Mouse (Mus musculus): ENCODE data around the gene Plg.

The Plg gene

GRCm38 (mm10) chr17:12377981-12378705 lies at the start of gene Plg:
TSS of gene Plg (plus strand) at chr17:12378608.
- no peak for DNase-seq (ENCODE audit: low spot score)

GRCm38 (mm10) chr17:12335115-12335514 lies 43.3 kb upstream of the Plg start:
- no peak for DNase-seq (ENCODE audit: low spot score)

- DNase-seq (ENCODE audit: low spot score): no peak
Observed at GRCm38 (mm10) chr17:12336073-12336868, 42.1 kb upstream of the Plg start.

- no peak for DNase-seq (ENCODE audit: low spot score)
Observed at GRCm38 (mm10) chr17:12337156-12337555, 41.3 kb upstream of the Plg start.

GRCm38 (mm10) chr17:12343702-12344376 lies 34.6 kb upstream of the Plg start:
- DNase-seq (ENCODE audit: low spot score): no peak

- no peak for DNase-seq (ENCODE audit: low spot score)
Observed at GRCm38 (mm10) chr17:12347462-12347861, 30.9 kb upstream of the Plg start.

- DNase-seq (ENCODE audit: low spot score): no peak
Observed at GRCm38 (mm10) chr17:12351564-12351963, 26.8 kb upstream of the Plg start.

- no peak for DNase-seq (ENCODE audit: low spot score)
Observed at GRCm38 (mm10) chr17:12352781-12353180, 25.6 kb upstream of the Plg start.

GRCm38 (mm10) chr17:12359876-12360275 lies 18.5 kb upstream of the Plg start:
- no peak for DNase-seq (ENCODE audit: low spot score)

GRCm38 (mm10) chr17:12363601-12364425 lies 14.6 kb upstream of the Plg start:
- no peak for DNase-seq (ENCODE audit: low spot score)

- DNase-seq (ENCODE audit: low spot score): no peak
Observed at GRCm38 (mm10) chr17:12364426-12364735, 14.0 kb upstream of the Plg start.

GRCm38 (mm10) chr17:12367373-12367930 lies 11.0 kb upstream of the Plg start:
- DNase-seq (ENCODE audit: low spot score): no peak

- DNase-seq (ENCODE audit: low spot score): no peak
Observed at GRCm38 (mm10) chr17:12369393-12369792, 9.0 kb upstream of the Plg start.

- no peak for DNase-seq (ENCODE audit: low spot score)
Observed at GRCm38 (mm10) chr17:12370289-12370688, 8.1 kb upstream of the Plg start.

GRCm38 (mm10) chr17:12371310-12371925 lies 7.0 kb upstream of the Plg start:
- no peak for DNase-seq (ENCODE audit: low spot score)

- no peak for DNase-seq (ENCODE audit: low spot score)
Observed at GRCm38 (mm10) chr17:12372021-12372420, 6.4 kb upstream of the Plg start.

- DNase-seq (ENCODE audit: low spot score): no peak
Observed at GRCm38 (mm10) chr17:12373601-12374144, 4.7 kb upstream of the Plg start.

GRCm38 (mm10) chr17:12380287-12380686 lies 1.9 kb downstream of the Plg start:
- no peak for DNase-seq (ENCODE audit: low spot score)

- DNase-seq (ENCODE audit: low spot score): no peak
Observed at GRCm38 (mm10) chr17:12381579-12381978, 3.2 kb downstream of the Plg start.

GRCm38 (mm10) chr17:12382531-12382930 lies 4.1 kb downstream of the Plg start:
- no peak for DNase-seq (ENCODE audit: low spot score)
